Mouse (Mus musculus) E14TG2a.4 (cell line): ENCODE results near the gene Krt17.
"Not testable (repeated sequence)": the region's sequence is repeated elsewhere in the genome, so short reads cannot be mapped to it uniquely, and the experiment has no call there.

Experiments
- CTCF ChIP-seq: conservative IDR thresholded peaks from 2 replicates; pipeline ENCODE4 v1.5.1; 2014; ENCODE audit warnings: low read length
- POU5F1 ChIP-seq: IDR thresholded peaks from 2 replicates; pipeline ENCODE4 v1.6.1; 2014; ENCODE audit warnings: low read length, borderline replicate concordance

- not testable (repeated sequence) for TF ChIP-seq CTCF, POU5F1
Observed at GRCm38 (mm10) chr11:100308672-100309071, 47.8 kb upstream of the Krt17 start.
